Mouse (Mus musculus): ENCODE measurements at regions not wholly inside any gene's neighbourhood (a gene's known extent, or its start where the extent isn't known, plus 50 kb on each side); places are given as distances from the start of the nearest gene placed in this dataset.

- H3K4me2 ChIP-seq (replicated peaks): no peak overlapping the region
- no peaks in the 10 kb centered on the region for H3K36me3 ChIP-seq
- no peak overlapping the region for H3K27ac ChIP-seq (replicated peaks)
- WGBS: 37% methylated on average over 9 of the region's 9 CpGs
- no peak for ATAC-seq (ENCODE audit: insufficient number of reproducible peaks, low FRiP score, low TSS enrichment, low read depth)
- no peak overlapping the region for H3K4me3 ChIP-seq (replicated peaks)
- no peaks in the 10 kb centered on the region for H3K27me3 ChIP-seq
- peaks cover 7% of the 10 kb centered on the region; the same call in 1 of the 2 replicates for H3K4me1 ChIP-seq
- H3K9ac ChIP-seq: no peak overlapping the region
- no peaks in the 10 kb centered on the region for H3K9me3 ChIP-seq (replicated peaks)
Measured at GRCm38 (mm10) chr13:44042730-44043493, 258.3 kb downstream of the Cd83 start.

GRCm38 (mm10) chr13:44043494-44043885, 258.9 kb downstream of the Cd83 start:
- WGBS: 33% methylated on average over 5 of the region's 5 CpGs

GRCm38 (mm10) chr13:44044546-44045216, 260.1 kb downstream of the Cd83 start:
- H3K4me3 ChIP-seq (replicated peaks): no peak overlapping the region
- H3K4me2 ChIP-seq (replicated peaks): no peak overlapping the region
- no peaks in the 10 kb centered on the region for H3K36me3 ChIP-seq
- H3K27me3 ChIP-seq: no peaks in the 10 kb centered on the region
- H3K27ac ChIP-seq (replicated peaks): no peak overlapping the region
- H3K9me3 ChIP-seq (replicated peaks): no peaks in the 10 kb centered on the region
- 85% methylated on average over 23 of the region's 23 CpGs for WGBS
- ATAC-seq (ENCODE audit: insufficient number of reproducible peaks, low FRiP score, low TSS enrichment, low read depth): no peak
- H3K9ac ChIP-seq: no peak overlapping the region
- H3K4me1 ChIP-seq: peaks cover 7% of the 10 kb centered on the region; the same call in 1 of the 2 replicates

More at GRCm38 (mm10) chr13:44043494-44043885, 258.9 kb downstream of the Cd83 start:
- ATAC-seq (ENCODE audit: insufficient number of reproducible peaks, low FRiP score, low TSS enrichment, low read depth): no peak
- Histone ChIP-seq H3K27me3 (no peaks in the 10 kb centered on the region), H3K9me3 (replicated peaks) (no peaks in the 10 kb centered on the region), H3K36me3 (no peaks in the 10 kb centered on the region), H3K9ac (no peak overlapping the region), H3K4me1 (peaks cover 7% of the 10 kb centered on the region; the same call in 1 of the 2 replicates), H3K27ac (replicated peaks) (no peak overlapping the region), H3K4me2 (replicated peaks) (no peak overlapping the region), H3K4me3 (replicated peaks) (no peak overlapping the region)

- H3K9ac ChIP-seq: no peak overlapping the region
- H3K4me2 ChIP-seq (replicated peaks): no peak overlapping the region
- H3K4me3 ChIP-seq (replicated peaks): no peak overlapping the region
- no peak overlapping the region for H3K27ac ChIP-seq (replicated peaks)
- WGBS: 37% methylated on average over 2 of the region's 2 CpGs
- no peaks in the 10 kb centered on the region for H3K27me3 ChIP-seq
- no peaks in the 10 kb centered on the region for H3K9me3 ChIP-seq (replicated peaks)
- ATAC-seq (ENCODE audit: insufficient number of reproducible peaks, low FRiP score, low TSS enrichment, low read depth): no peak
- H3K36me3 ChIP-seq: no peaks in the 10 kb centered on the region
- H3K4me1 ChIP-seq: peaks cover 7% of the 10 kb centered on the region; the same call in 1 of the 2 replicates
Measured at GRCm38 (mm10) chr13:44046436-44046835, 261.9 kb downstream of the Cd83 start.

GRCm38 (mm10) chr13:44054157-44054556, 269.6 kb downstream of the Cd83 start:
- Histone ChIP-seq H3K4me1 (peaks cover 17% of the 10 kb centered on the region), H3K4me3 (replicated peaks) (no peak overlapping the region), H3K4me2 (replicated peaks) (no peak overlapping the region), H3K27me3 (peaks cover 5% of the 10 kb centered on the region), H3K36me3 (no peaks in the 10 kb centered on the region), H3K9ac (no peak overlapping the region), H3K27ac (replicated peaks) (no peak overlapping the region), H3K9me3 (replicated peaks) (no peaks in the 10 kb centered on the region)
- no peak for ATAC-seq (ENCODE audit: insufficient number of reproducible peaks, low FRiP score, low TSS enrichment, low read depth)
- WGBS: 48% methylated on average over 7 of the region's 7 CpGs

GRCm38 (mm10) chr13:44055573-44056491, 271.3 kb downstream of the Cd83 start:
- no peak overlapping the region for H3K27ac ChIP-seq (replicated peaks)
- peak overlapping the region; percentile 39 for H3K4me2 ChIP-seq (replicated peaks)
- peaks cover 5% of the 10 kb centered on the region for H3K27me3 ChIP-seq
- H3K9me3 ChIP-seq (replicated peaks): no peaks in the 10 kb centered on the region
- no peaks in the 10 kb centered on the region for H3K36me3 ChIP-seq
- H3K4me1 ChIP-seq: peaks cover 17% of the 10 kb centered on the region
- H3K9ac ChIP-seq: no peak overlapping the region
- H3K4me3 ChIP-seq (replicated peaks): peak overlapping the region; percentile 14
- WGBS: 17% methylated on average over 20 of the region's 20 CpGs
- no peak for ATAC-seq (ENCODE audit: insufficient number of reproducible peaks, low FRiP score, low TSS enrichment, low read depth)

- H3K9me3 ChIP-seq (replicated peaks): no peaks in the 10 kb centered on the region
- no peak overlapping the region for H3K9ac ChIP-seq
- peaks cover 18% of the 10 kb centered on the region for H3K4me1 ChIP-seq
- no peak for ATAC-seq (ENCODE audit: insufficient number of reproducible peaks, low FRiP score, low TSS enrichment, low read depth)
- no peak overlapping the region for H3K4me3 ChIP-seq (replicated peaks)
- 67% methylated on average over 9 of the region's 9 CpGs for WGBS
- no peaks in the 10 kb centered on the region for H3K36me3 ChIP-seq
- no peak overlapping the region for H3K27ac ChIP-seq (replicated peaks)
- H3K27me3 ChIP-seq: peaks cover 5% of the 10 kb centered on the region
- H3K4me2 ChIP-seq (replicated peaks): peak overlapping the region; percentile 39; the same call in 1 of the 2 replicates
Measured at GRCm38 (mm10) chr13:44056716-44057115, 272.1 kb downstream of the Cd83 start.

- H3K9ac ChIP-seq: no peak overlapping the region
- no peak for ATAC-seq (ENCODE audit: insufficient number of reproducible peaks, low FRiP score, low TSS enrichment, low read depth)
- H3K4me1 ChIP-seq: peaks cover 24% of the 10 kb centered on the region
- no peak overlapping the region for H3K27ac ChIP-seq (replicated peaks)
- no peaks in the 10 kb centered on the region for H3K9me3 ChIP-seq (replicated peaks)
- no peak overlapping the region for H3K4me2 ChIP-seq (replicated peaks)
- no peaks in the 10 kb centered on the region for H3K36me3 ChIP-seq
- H3K4me3 ChIP-seq (replicated peaks): no peak overlapping the region
- 92% methylated on average over 5 of the region's 5 CpGs for WGBS
- peaks cover 5% of the 10 kb centered on the region for H3K27me3 ChIP-seq
Measured at GRCm38 (mm10) chr13:44057542-44057941, 273.0 kb downstream of the Cd83 start.

- no peaks in the 10 kb centered on the region for H3K36me3 ChIP-seq
- H3K4me1 ChIP-seq: peaks cover 24% of the 10 kb centered on the region
- H3K27me3 ChIP-seq: 0 out of 2 replicates have a peak, but pooled peaks cover 5% of the 10 kb centered on the region
- H3K9me3 ChIP-seq (replicated peaks): no peaks in the 10 kb centered on the region
- no peak overlapping the region for H3K4me3 ChIP-seq (replicated peaks)
- 85% methylated on average over 2 of the region's 2 CpGs for WGBS
- no peak for ATAC-seq (ENCODE audit: insufficient number of reproducible peaks, low FRiP score, low TSS enrichment, low read depth)
- no peak overlapping the region for H3K27ac ChIP-seq (replicated peaks)
- no peak overlapping the region for H3K9ac ChIP-seq
- H3K4me2 ChIP-seq (replicated peaks): no peak overlapping the region
Measured at GRCm38 (mm10) chr13:44058277-44058676, 273.7 kb downstream of the Cd83 start.

GRCm38 (mm10) chr13:44059436-44059835, 274.9 kb downstream of the Cd83 start:
- Histone ChIP-seq H3K27ac (replicated peaks) (no peak overlapping the region), H3K27me3 (0 out of 2 replicates have a peak, but pooled peaks cover 5% of the 10 kb centered on the region), H3K4me3 (replicated peaks) (no peak overlapping the region), H3K4me2 (replicated peaks) (no peak overlapping the region), H3K4me1 (peaks cover 24% of the 10 kb centered on the region), H3K9ac (no peak overlapping the region), H3K9me3 (replicated peaks) (no peaks in the 10 kb centered on the region), H3K36me3 (no peaks in the 10 kb centered on the region)
- ATAC-seq (ENCODE audit: insufficient number of reproducible peaks, low FRiP score, low TSS enrichment, low read depth): no peak
- 67% methylated on average over 8 of the region's 8 CpGs for WGBS

GRCm38 (mm10) chr13:44061286-44061685, 276.7 kb downstream of the Cd83 start:
- no peaks in the 10 kb centered on the region for H3K36me3 ChIP-seq
- no peak overlapping the region for H3K27ac ChIP-seq (replicated peaks)
- no peak for ATAC-seq (ENCODE audit: insufficient number of reproducible peaks, low FRiP score, low TSS enrichment, low read depth)
- peaks cover 15% of the 10 kb centered on the region for H3K4me1 ChIP-seq
- H3K27me3 ChIP-seq: peaks cover 2% of the 10 kb centered on the region; the same call in 1 of the 2 replicates
- no peak overlapping the region for H3K4me2 ChIP-seq (replicated peaks)
- H3K9me3 ChIP-seq (replicated peaks): no peaks in the 10 kb centered on the region
- no peak overlapping the region for H3K9ac ChIP-seq
- 80% methylated on average over 4 of the region's 4 CpGs for WGBS
- H3K4me3 ChIP-seq (replicated peaks): no peak overlapping the region

All from embryonic facial prominence, embryonic 15.5 days (tissue).